Mouse (Mus musculus): Measurements from ENCODE around the gene Rdh11.
A peak's percentile ranks its signal among the peaks of the same experiment; 100 is the strongest.
"Not testable (repeated sequence)": the region's sequence is repeated elsewhere in the genome, so short reads cannot be mapped to it uniquely, and the experiment has no call there.

Rdh11 gene

DNA sequence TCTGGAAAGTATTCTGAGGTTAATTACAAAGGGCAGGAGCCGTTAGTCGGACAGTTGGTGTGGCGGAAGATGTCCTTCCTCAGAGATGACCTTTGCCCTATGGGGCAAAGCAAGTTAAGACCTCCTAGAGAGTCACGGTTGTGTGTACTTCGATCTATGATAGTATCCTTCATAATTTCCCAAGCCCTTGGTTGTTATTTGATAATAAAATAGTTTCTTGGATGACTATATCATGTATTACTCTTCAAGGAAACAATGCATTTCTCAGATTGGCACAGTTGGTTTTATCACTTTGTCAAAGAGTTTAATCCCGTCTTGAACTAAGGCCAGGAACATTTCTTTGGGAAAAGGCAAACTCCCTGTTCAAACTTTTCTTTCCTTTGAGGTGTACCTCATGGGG lies at the start of gene Rdh11:
Gene Rdh11 (minus strand): TSS at position 101 of the 400 bp plus-strand sequence.
- no peak for DNase-seq (ENCODE audit: low read depth, low spot score)

DNA sequence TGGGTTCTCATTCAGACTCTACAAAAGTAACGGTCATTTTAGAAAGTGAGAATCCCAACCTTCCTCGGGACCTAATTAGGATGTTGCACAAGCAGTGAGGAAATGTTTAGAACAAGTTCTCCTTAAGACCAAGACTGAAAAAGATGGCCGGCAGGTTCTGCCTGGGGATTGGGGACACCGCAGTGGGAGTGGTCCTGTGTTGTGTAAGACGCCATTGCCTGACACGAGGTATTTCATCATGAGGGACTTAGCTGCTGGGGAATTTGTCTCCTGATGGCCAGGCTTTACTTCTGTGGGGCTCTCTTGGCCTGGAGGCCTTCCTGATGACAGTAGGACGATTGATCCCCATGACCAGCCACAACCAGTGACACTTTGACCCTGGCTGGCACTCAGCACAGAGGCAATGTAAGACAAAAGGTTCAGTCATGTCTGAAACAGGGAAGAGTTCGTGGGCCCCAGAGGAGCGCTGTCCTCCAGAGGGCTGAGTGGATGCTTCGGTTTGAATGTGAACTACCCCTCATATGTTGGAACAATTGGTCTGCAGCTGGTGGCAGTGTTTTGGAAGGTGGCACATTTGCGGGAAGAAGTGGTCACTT lies 43.5 kb upstream of the Rdh11 start:
- no peak for DNase-seq (ENCODE audit: low read depth, low spot score)

DNA sequence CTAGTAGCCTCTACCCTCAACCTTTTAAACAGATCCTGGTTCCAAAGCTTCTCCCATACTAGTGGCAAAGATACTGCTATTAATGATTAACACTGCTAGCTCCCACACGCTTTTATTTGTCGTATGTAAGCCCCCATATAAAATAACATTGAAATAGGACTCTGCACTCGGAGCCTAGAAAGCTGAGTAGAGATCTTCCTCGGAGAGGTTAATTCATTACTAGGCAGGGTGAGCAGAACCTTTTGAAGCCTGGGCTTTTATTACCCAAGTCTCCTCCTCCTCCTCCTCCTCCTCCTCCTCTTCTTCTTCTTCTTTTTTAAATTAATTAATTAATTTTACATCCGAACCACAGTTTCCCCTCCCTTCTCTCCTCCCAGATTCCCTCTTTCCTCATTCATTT lies 25.4 kb upstream of the Rdh11 start:
- DNase-seq (ENCODE audit: low read depth, low spot score), result no peak

DNA sequence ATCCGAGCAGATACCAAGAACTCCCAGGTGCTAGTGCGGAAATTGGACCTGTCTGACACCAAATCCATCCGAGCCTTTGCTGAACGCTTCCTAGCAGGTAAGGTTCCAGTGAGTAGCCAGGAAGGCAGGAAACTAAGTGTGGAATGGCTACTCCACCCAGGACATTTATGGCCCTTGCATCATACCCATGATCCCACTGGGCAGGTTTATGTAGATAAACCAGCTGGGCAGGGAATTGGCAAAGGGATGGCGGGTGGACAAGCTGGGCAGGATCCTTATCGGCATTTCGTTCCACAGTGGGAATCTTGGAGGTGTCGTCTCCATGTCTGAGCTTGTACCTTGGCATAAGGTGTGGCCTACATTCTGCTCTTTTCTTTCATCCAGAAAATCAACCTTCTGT lies 19.4 kb upstream of the Rdh11 start:
- DNase-seq (ENCODE audit: low read depth, low spot score), result no peak

DNA sequence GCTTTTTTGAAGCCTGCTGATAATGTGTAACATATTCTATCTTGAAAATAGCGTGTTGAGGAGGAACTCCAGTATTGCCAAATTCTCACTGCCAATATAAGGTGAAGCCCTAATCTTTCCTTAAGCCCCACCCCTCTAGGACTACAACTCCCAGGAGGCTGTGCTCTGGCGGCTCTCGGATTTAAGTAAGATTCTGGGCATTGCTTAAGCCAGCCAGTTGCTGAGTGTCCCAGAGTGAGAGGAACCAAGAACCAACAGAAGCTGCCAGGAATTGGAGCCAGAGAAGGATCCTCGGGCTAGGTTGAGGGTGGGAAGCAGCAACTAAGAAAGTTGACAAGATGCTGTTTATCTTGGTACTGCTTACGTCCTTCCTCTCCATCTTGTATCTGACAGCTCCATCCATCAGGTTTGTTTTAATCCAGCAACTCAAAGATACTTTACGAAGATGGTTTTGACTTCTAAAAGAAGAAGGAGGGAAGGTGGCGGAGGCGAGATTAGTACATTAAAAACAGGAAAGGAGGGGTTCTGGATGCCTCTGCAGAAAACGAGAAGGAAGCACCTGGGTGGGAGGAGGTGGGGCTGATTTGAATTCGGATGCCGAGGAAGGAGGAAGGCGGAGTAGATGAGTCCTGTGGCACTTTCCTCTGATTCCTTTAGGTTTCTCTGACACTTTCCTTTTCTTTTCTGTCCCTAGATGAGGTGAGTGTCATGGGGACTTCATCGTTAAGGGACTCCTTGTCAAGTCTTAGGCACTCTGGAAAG lies 16.8 kb upstream of the Rdh11 start, which contains the start of gene Rdh12:
Gene Rdh12 (plus strand): TSS at position 212 of the 762 bp plus-strand sequence.
- peak; percentile 79 for DNase-seq (ENCODE audit: low read depth, low spot score)

DNA sequence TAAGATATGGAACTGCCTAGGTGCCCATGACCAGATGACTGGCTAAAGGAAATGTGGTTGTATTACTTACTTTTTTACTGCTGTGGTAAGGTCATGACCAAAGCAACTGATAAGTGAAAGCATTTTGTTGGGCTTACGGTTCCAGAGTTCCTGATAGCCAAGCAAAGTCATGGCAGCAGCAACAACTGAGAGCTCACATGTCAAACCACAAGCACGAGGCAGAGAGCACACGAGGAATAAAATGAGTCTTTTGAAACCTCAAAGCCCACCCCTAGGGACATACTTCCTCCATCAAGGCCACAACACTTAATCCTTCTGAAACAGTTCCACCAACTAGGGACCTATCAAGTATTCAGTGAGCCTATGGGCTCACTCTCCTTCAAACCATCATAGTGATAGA lies 9.8 kb upstream of the Rdh11 start:
- no peak for DNase-seq (ENCODE audit: low read depth, low spot score)

DNA sequence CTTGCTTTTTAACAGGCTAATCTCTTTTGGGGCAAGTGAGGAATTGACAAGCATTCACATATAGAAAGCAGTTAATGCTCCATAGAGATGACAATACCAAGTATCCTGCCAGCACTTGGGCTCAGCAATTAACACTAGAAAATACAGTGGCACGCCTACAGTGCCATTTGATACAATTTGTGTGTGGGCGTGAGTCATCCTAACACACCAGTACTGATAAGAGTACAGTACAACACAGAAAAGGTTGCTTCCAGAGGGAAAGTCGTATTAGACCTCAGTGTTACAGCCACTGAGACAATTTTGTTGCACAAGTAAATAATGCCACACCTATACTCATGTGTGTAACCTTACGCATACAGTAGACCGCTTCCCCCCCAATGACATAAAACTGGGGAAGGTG lies 5.0 kb upstream of the Rdh11 start:
- no peak for DNase-seq (ENCODE audit: low read depth, low spot score)

DNA sequence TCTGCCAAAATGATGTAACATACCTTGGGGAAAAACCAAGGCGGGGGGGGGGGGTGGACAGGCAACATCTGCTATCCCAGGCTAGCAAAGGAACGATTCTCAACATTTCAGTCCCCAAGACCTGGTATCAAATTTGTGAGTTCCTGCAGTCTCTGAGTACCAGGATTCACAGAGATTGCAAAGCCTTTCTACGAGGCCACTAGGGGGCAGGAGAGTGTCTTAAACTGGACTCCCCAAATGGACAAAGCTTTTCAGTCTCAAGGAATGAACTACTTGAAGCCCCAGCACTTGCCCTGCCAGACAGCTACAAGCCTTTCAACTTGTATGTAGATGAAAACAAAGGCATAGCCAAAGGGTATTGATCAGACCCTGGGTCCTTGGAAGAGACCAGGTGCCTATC lies 1.3 kb upstream of the Rdh11 start:
- no peak for DNase-seq (ENCODE audit: low read depth, low spot score)

DNA sequence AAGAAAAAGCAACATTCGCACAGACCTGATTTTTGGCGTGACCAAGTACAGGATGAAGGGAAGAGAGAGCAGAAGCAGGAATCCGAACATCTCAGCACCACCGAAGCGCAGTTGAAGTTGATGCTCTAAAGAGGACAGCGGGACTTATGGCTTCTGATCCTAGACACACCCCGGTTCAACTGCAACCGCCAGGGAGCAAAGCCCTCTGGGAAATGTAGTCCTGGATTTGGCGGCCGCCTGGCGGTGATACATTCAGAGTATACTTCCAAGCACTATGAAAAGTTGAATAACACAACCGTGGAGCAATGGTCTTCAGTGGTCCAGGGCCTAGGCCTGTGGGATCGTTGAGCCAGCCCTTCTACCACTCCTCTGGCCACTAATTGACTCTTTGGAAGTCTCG lies 392 bp downstream of the Rdh11 start:
- no peak for DNase-seq (ENCODE audit: low read depth, low spot score)

DNA sequence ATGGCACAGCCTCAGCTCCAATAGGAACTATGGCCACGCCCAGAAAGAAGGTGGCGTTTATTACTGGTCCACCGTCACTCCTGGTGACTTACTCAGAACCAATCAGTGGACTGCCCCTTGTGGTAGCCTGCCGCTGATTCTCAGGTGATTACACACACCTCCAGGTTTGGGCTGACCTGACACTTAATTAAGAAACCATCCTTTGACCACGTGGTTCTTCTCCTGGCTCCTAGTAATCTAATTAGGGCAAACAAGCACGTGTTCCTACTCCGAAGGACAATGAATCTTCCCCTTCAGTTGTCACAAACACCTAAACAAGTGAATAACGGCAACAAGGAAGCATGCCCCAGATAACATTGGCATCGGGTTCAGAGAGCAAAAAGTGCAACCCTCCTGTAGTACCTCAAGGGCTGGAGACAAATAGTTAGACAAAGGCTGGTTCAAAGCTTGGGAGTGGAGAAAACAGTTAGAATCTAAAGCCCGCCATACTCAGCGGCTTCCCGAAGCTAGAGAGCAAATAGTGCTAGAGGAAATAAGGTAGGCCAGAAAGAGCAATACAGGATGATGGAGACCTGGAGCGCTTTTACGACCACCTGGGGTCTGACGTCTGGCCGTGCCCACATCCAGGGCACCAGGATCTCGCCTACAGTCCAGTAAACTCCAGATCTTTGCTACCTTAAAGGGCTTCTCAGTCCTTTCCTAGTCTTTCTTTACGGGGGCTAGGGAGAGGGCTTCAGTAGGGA lies 991 bp downstream of the Rdh11 start:
- no peak for DNase-seq (ENCODE audit: low read depth, low spot score)

DNA sequence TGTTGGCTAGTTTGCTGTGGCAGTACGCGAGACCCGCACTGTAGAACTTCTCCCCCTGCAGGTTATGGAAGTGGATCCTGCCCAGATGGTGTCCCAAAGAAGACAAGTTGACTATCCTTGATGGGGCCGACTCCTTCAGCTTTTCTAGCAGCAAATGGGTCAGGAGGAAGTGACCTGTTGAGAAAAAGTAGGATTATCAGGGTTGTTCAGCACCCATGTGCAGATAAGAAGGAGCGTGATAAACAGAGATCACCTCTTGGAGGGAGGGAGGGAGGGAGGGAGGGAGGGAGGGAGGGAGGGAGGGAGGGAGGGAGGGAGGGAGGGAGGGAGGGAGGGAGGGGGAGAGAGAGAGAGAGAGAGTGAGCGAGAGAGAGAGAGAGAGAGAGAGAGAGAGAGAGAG lies 6.9 kb downstream of the Rdh11 start:
- not testable (repeated sequence) for DNase-seq (ENCODE audit: low read depth, low spot score)

DNA sequence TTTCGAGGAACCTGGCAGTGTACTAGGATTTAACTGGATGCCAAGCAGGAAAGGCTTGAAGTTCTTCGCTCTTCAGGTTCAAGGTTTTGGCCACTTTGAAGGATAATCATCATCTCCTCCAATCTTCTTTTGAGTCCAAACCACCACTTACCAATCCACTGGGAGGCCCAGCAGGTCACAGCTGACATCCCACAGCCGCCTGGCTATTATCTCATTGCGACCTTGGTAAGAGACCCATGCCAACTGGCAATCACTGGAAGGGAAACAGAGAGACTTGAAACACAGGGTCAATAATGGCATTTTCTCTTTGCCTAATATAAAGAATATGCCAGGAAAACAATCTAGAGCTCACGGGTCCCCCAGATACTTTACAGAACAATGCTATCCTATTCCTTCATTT lies 16.1 kb downstream of the Rdh11 start:
- no peak for DNase-seq (ENCODE audit: low read depth, low spot score)

DNA sequence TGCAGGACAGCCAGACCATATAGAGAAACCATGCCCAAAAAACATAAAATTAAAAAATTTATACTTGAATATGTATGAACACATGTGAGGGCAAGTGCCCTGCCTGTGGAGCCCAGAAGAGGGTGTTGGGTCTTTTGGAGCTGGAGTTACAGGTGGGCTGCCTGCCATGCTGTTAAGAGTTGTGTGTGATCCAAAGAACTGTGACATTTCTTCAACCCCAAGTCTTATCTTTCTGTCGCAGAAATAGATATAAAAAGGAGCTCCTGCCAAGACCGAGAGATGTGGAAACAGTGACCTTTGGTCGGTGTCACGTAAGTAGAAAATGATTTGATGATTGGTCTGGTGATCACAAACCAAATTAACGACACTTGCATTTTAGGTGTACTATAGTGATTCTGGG lies 18.4 kb downstream of the Rdh11 start:
- DNase-seq (ENCODE audit: low read depth, low spot score), result no peak

DNA sequence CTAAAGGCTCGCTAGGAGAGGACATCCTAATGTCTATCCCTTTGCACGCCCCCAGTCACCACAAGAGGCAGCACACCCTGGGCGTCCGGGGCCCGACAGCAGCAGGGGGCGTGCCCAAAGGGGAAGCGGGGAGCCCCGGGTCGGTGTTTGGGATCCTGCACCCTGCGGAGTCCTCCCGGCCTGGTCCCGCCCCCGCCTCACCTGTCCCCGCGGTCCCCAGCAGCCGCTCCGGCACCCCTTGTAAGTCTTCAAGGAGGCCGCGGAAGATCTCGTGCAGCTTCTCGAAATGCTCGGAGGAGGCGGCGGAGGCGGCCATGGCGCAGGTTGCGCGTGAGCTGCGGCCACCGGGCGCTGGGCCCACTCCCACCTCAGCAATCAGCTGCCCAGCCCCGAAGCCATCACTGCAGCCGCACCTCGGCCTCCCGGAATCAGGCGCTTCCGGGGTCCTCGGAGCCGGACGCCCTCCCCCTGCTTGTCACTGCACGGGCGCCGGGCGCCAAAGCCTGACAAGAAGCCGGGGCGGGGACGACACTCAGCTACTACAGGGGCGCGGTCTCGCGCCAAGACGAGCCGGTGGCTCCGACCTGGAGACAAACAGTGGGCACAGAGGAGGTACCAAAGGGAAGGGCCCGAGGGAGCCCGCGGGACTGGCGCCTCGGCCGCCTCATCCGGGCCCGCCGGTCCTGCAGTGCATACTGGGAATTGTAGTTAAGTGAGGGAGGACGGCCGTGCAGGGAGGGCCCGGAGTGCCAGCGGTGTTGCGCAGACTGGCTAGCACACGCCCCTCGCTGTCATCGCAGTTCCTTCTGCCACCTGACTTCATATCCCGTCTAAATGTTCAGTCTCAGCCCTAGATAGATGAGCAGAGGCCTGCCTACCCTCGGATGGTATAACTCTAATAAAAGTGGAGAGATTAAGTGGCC lies 19.8 kb downstream of the Rdh11 start, which contains the start of gene Vti1b:
Gene Vti1b (minus strand): TSS at position 649 of the 923 bp plus-strand sequence.
- DNase-seq (ENCODE audit: low read depth, low spot score), result peak; percentile 78

DNA sequence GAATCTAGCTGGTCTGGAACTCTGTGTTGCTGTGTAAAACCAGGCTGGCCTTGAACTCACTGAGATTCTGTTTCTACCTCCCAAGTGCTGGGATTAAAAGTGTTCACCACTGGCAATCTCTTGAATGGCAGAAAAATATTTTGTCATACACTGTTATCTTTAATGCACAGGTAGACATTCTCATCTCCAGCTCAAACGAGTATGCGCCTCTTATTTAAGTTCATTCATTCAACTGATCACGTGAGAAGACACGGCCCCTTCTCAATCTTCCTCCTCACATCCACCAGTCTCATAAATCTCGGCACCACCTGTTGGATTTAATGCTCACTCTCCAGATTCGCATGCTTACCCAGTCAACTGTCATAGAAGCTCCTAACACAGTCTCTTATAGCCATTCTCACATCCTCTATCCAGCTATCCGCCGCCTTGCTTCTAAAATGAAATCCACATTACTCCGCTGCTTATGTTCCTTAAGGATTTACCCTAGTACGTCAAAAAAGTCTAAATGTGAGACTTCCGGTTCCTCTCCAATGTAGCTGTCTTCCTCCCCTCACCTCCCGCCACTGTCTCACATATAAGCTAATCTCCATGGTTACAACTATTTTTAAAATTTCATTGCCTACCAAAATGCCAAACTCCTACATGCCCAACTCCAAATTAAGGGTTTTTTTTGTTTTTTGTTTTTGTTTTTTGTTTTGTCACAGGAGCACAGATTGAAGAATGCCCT lies 20.7 kb downstream of the Rdh11 start:
- DNase-seq (ENCODE audit: low read depth, low spot score), result no peak

DNA sequence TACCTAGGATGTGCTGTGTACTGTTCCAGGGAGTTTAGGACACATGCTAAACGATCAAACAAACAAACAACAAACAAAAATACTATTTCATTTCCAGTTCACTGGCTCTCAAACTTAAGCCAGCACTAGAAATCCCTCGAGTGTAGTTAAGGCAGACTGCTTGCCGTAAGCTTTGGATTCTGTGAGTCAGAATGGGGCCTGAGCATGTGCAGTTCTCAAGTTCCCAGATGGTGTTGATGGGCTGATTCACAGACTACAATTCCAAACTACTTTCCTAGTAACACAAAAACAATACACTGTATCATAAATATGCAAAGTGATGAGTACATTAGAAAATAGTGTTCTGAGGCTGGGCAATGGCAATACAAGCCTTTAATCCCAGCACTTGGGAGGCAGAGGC lies 21.7 kb downstream of the Rdh11 start:
- DNase-seq (ENCODE audit: low read depth, low spot score), result no peak

DNA sequence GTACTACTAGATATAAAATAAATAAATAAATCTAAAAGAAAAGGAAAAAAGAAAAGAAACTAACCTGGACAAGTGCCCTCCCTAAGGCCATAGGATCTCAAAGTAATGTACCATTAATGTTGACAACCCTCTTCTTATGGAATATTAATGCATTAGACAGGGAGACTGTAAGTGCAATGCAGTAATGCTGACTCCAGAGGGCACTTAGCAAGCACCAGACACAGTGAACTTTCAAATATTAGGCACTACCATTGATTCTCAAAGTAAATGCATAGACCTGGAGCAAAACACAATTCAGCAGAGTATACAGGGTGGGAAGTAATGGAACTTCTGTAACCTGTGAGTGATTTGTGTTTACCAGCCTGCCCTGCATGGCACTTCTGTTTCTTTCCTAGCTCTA lies 22.9 kb downstream of the Rdh11 start:
- DNase-seq (ENCODE audit: low read depth, low spot score), result no peak

DNA sequence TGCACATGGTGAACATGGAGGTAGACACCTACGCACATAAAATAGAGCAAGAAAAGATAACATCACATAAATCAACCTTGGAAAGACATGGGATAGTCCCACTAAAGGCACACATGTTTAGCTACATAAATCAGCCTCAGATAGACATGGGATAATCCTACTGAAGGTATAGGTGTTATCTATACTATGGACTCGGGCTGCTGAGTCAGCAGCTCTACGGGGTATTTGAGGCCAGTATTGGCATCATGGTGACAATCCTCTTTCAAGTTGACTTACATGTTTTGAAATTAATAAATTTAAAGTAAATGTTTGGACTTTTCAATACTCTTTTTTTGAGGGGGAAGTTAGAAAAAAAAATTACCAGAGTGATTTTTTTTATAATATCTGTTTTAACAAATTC lies 29.2 kb downstream of the Rdh11 start:
- no peak for DNase-seq (ENCODE audit: low read depth, low spot score)

DNA sequence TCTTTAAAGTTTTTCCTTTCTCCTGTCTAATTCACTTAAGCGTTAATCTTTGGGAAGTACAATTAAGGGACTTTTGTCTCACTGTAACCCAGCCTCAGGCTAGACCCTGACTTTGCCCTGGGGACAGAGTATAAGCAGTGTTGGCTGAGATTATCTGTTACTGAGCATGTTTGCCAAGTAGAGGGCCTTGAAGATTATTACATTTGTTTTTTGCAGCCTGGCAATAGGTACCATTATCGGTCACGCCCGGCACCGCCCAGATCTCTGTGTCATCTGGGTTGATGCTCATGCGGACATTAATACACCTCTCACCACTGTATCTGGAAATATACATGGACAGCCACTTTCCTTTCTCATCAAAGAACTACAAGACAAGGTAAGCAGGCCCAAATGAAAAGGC lies 42.4 kb downstream of the Rdh11 start:
- no peak for DNase-seq (ENCODE audit: low read depth, low spot score)

DNA sequence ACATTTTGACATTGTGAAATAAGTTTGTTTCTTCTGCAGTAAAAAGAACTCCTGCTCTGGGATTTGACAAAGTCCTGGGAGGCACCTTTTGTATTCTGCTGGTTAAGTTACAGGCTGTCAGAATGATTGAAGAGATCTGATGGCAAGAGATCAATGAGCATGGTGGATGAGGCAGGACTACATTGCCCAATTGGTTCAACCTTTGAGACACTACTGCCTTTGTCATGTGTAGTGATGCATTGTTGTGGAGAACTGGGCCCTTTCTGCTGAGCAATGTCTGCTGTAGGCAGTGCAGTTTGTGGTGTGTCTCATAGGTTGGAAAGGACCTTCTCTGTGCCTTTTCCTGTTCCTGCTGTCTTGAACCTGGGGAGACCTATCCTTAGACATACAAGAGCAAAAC lies 50.7 kb downstream of the Rdh11 start:
- no peak for DNase-seq (ENCODE audit: low read depth, low spot score)

DNA sequence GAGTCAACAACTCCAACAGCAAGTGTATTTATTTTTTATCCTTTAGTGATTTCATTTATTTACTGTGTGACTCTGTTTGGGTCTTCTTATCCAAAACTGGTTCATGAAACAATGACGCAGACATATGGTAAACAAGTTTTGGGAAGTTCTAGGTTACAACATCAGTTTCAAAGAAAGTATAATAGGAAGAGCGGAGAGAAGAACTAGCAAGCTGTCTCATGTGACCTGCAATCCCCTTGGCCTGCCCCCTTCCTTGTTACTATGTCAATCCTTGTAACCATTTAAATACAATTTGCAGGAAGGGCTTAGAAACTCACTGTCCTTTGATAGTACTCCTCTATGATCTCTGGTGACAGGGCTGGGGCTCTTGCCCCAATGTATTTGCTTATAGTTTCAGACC lies 51.3 kb downstream of the Rdh11 start:
- DNase-seq (ENCODE audit: low read depth, low spot score), result no peak
